Mouse (Mus musculus): ENCODE measurements around the gene Rreb1. TPM values are rescaled to one million over a fixed set of nuclear protein-coding genes. Genes with fewer than 3 reads are reported as not detected.

Gene Rreb1
- polyA plus RNA-seq, 1 experiment from 2014 or later = 6.3 TPM

DNA sequence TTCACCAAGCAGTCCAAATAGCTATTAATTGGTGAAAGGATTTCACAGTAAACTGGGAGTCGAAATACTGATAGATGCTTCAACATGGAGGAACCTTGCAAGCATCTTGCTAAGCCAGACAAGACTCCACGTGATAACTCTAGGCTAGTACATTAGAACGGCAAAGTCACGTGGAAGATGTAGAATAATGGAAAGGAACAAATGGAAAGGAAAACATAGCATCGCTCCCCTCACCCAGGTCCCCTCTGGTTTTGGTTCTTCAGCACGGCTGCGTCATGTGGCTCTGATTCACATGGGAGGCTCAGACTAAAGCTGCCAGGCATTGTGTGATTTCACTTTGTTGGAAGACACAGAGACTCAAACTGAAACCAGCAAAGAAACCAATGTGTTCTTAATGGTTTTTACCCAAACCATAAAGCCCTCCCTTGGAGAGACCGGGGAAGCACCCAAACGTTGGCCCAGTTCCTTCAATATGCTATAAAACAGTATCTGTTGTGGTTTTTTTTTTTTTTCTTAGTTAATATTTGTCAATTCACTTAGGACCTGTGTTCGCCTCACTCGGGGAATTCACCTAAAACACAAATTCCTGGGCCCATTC lies 14.6 kb downstream of the Rreb1 start:
- WGBS = 90% methylated on average over 11 of the region's 11 CpGs
- no peaks in the 10 kb centered on the region for H3K27me3 ChIP-seq (ENCODE audit: control insufficient read depth, insufficient read depth, low read length)
- no peaks in the 10 kb centered on the region for H3K36me3 ChIP-seq (ENCODE audit: control insufficient read depth, insufficient read depth, low read length)
- H3K4me2 ChIP-seq (ENCODE audit: low read depth, low read length, severe bottlenecking) = no peak overlapping the region
- no peak overlapping the region for H3K4me3 ChIP-seq (ENCODE audit: low read depth, low read length)
- no peaks in the 10 kb centered on the region for H3K9me3 ChIP-seq (ENCODE audit: control insufficient read depth, low read length)
- H3K27ac ChIP-seq (ENCODE audit: low read depth, low read length) = no peak overlapping the region
- no peaks in the 10 kb centered on the region for H3K4me1 ChIP-seq (replicated peaks; ENCODE audit: control insufficient read depth, insufficient read depth, low read length)
- DNase-seq (ENCODE audit: low spot score) (no peak), ATAC-seq (replicated peaks; ENCODE audit: low FRiP score) (no peak)
- no peak overlapping the region for H3K9ac ChIP-seq (ENCODE audit: low read length)

DNA sequence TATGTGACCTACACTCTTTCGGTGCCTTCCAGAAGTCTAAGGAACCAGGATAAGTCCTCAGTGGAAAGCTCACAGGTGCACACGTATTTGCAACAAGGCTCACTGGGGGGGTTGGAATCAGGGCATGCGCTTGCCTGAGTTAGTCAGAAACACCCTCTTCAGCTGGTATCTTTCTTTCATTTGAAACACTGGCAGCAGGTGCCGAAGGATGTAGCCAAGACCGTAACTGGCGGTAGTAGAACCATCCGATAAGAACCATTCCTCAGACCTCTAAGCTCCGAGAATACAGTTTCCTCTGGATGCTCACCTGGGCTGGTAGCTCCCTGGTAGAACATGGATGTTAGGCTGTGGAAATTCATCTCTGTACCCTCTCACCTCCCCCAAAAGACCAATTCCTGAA lies 20.6 kb downstream of the Rreb1 start:
- H3K36me3 ChIP-seq (ENCODE audit: control insufficient read depth, insufficient read depth, low read length) = no peaks in the 10 kb centered on the region
- ATAC-seq (replicated peaks; ENCODE audit: low FRiP score) (no peak), DNase-seq (ENCODE audit: low spot score) (no peak)
- peaks cover 5% of the 10 kb centered on the region for H3K4me1 ChIP-seq (replicated peaks; ENCODE audit: control insufficient read depth, insufficient read depth, low read length)
- H3K4me3 ChIP-seq (ENCODE audit: low read depth, low read length) = no peak overlapping the region
- no peaks in the 10 kb centered on the region; the same call in 1 of the 2 replicates for H3K27me3 ChIP-seq (ENCODE audit: control insufficient read depth, insufficient read depth, low read length)
- H3K9me3 ChIP-seq (ENCODE audit: control insufficient read depth, low read length) = no peaks in the 10 kb centered on the region
- WGBS = 97% methylated on average over 8 of the region's 8 CpGs
- H3K9ac ChIP-seq (ENCODE audit: low read length) = no peak overlapping the region
- H3K4me2 ChIP-seq (ENCODE audit: low read depth, low read length, severe bottlenecking) = no peak overlapping the region
- no peak overlapping the region for H3K27ac ChIP-seq (ENCODE audit: low read depth, low read length)

DNA sequence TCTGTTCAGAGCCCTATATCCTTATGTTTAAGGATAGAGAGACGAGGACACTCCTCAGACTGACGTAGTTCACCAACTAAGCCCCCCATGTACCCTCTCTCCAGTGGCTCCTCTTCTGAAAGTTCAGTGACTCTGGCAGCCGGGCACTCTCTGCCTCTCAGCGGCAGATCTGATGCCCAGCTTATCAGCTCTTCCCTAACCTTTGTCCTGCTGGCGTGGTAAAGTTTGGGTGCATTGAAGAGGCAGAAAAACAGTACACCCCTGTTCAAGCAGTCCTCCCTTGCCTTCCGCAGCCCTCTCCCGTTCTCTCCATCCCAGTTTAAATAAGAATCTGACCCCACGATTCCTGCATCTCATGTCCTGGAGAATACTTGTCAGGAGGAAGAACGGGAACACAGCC lies 21.2 kb downstream of the Rreb1 start:
- Histone ChIP-seq H3K27ac (ENCODE audit: low read depth, low read length) (no peak overlapping the region), H3K4me2 (ENCODE audit: low read depth, low read length, severe bottlenecking) (no peak overlapping the region), H3K36me3 (ENCODE audit: control insufficient read depth, insufficient read depth, low read length) (no peaks in the 10 kb centered on the region), H3K9me3 (ENCODE audit: control insufficient read depth, low read length) (no peaks in the 10 kb centered on the region), H3K4me1 (replicated peaks; ENCODE audit: control insufficient read depth, insufficient read depth, low read length) (peaks cover 5% of the 10 kb centered on the region), H3K9ac (ENCODE audit: low read length) (no peak overlapping the region), H3K27me3 (ENCODE audit: control insufficient read depth, insufficient read depth, low read length) (no peaks in the 10 kb centered on the region; the same call in 1 of the 2 replicates), H3K4me3 (ENCODE audit: low read depth, low read length) (no peak overlapping the region)
- WGBS = 90% methylated on average over 9 of the region's 9 CpGs
- ATAC-seq (replicated peaks; ENCODE audit: low FRiP score) = no peak
- no peak for DNase-seq (ENCODE audit: low spot score)

DNA sequence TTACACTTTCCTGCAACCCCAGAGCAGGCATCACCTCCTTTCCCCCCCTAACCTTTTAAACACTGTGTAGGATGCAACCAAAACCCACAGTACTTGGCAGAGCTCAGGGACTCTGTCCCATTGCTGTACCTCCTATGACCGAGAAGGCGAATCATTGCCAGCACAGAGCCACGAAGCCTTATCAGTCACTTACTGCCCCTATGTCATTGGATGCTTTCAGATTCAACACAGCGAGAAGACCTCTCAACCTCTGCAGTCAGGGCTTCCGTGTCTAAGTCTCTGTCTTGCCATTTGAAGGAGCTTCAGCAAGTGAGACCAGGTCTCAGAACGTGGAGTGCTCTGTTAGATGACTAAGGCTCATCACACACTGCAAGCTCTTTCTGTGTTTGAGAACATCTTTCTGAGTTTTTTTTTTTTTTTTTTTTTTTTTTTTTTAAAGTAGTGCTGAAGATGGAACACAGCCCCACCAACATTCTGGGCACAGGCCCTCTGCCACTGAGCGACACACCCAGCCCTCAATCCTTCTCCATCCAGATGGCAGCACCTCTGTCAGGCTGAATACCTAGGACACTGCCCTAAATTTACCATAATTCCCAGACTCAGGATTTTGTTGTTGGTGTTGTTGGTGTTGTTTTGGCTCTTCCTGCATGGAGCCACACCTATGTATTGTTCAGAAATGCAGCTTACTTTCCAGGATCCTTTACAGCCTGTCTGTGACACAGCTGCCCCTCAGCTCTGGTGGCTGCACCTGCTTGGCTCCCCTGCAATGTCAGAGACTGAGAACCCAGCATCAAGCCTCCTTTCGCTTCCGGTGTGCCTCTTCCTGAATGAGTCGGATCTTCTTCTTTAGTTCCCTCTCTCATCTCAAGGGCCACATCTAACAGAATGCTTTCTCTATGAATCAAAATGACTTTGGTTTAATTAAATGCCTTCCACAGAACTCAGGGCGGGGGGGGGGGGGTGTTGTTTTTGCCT lies 23.2 kb downstream of the Rreb1 start:
- H3K9ac ChIP-seq (ENCODE audit: low read length) = no peak overlapping the region
- H3K9me3 ChIP-seq (ENCODE audit: control insufficient read depth, low read length) = no peaks in the 10 kb centered on the region
- H3K4me3 ChIP-seq (ENCODE audit: low read depth, low read length) = no peak overlapping the region
- WGBS = 57% methylated on average over 11 of the region's 11 CpGs
- DNase-seq (ENCODE audit: low spot score) (no peak), ATAC-seq (replicated peaks; ENCODE audit: low FRiP score) (no peak)
- no peak overlapping the region for H3K27ac ChIP-seq (ENCODE audit: low read depth, low read length)
- no peak overlapping the region for H3K4me2 ChIP-seq (ENCODE audit: low read depth, low read length, severe bottlenecking)
- H3K4me1 ChIP-seq (replicated peaks; ENCODE audit: control insufficient read depth, insufficient read depth, low read length) = peaks cover 5% of the 10 kb centered on the region
- no peaks in the 10 kb centered on the region for H3K36me3 ChIP-seq (ENCODE audit: control insufficient read depth, insufficient read depth, low read length)
- no peaks in the 10 kb centered on the region; the same call in 1 of the 2 replicates for H3K27me3 ChIP-seq (ENCODE audit: control insufficient read depth, insufficient read depth, low read length)

GRCm38 (mm10) chr13:37802246-37803003 lies 24.2 kb downstream of the Rreb1 start:
- 11% methylated on average over 6 of the region's 6 CpGs for WGBS
- ATAC-seq (replicated peaks; ENCODE audit: low FRiP score) (no peak), DNase-seq (ENCODE audit: low spot score) (peak; percentile 60)
- Histone ChIP-seq H3K4me1 (replicated peaks; ENCODE audit: control insufficient read depth, insufficient read depth, low read length) (peaks cover 5% of the 10 kb centered on the region), H3K27ac (ENCODE audit: low read depth, low read length) (no peak overlapping the region), H3K27me3 (ENCODE audit: control insufficient read depth, insufficient read depth, low read length) (no peaks in the 10 kb centered on the region; the same call in 1 of the 2 replicates), H3K4me3 (ENCODE audit: low read depth, low read length) (no peak overlapping the region), H3K4me2 (ENCODE audit: low read depth, low read length, severe bottlenecking) (no peak overlapping the region), H3K36me3 (ENCODE audit: control insufficient read depth, insufficient read depth, low read length) (no peaks in the 10 kb centered on the region), H3K9me3 (ENCODE audit: control insufficient read depth, low read length) (no peaks in the 10 kb centered on the region), H3K9ac (ENCODE audit: low read length) (no peak overlapping the region)

GRCm38 (mm10) chr13:37803244-37803643 lies 25.0 kb downstream of the Rreb1 start:
- DNase-seq (ENCODE audit: low spot score) = no peak
- no peak for ATAC-seq (replicated peaks; ENCODE audit: low FRiP score)
- 87% methylated on average over 5 of the region's 5 CpGs for WGBS

GRCm38 (mm10) chr13:37804023-37804422 lies 25.8 kb downstream of the Rreb1 start:
- peaks cover 5% of the 10 kb centered on the region for H3K4me1 ChIP-seq (replicated peaks; ENCODE audit: control insufficient read depth, insufficient read depth, low read length)
- ATAC-seq (replicated peaks; ENCODE audit: low FRiP score) (no peak), DNase-seq (ENCODE audit: low spot score) (no peak)
- H3K4me3 ChIP-seq (ENCODE audit: low read depth, low read length) = no peak overlapping the region
- H3K27me3 ChIP-seq (ENCODE audit: control insufficient read depth, insufficient read depth, low read length) = no peaks in the 10 kb centered on the region; the same call in 1 of the 2 replicates
- 91% methylated on average over 5 of the region's 5 CpGs for WGBS
- H3K9ac ChIP-seq (ENCODE audit: low read length) = no peak overlapping the region
- H3K27ac ChIP-seq (ENCODE audit: low read depth, low read length) = no peak overlapping the region
- H3K9me3 ChIP-seq (ENCODE audit: control insufficient read depth, low read length) = no peaks in the 10 kb centered on the region
- no peaks in the 10 kb centered on the region for H3K36me3 ChIP-seq (ENCODE audit: control insufficient read depth, insufficient read depth, low read length)
- no peak overlapping the region for H3K4me2 ChIP-seq (ENCODE audit: low read depth, low read length, severe bottlenecking)

More at GRCm38 (mm10) chr13:37803244-37803643, 25.0 kb downstream of the Rreb1 start:
- Histone ChIP-seq H3K4me3 (ENCODE audit: low read depth, low read length) (no peak overlapping the region), H3K4me1 (replicated peaks; ENCODE audit: control insufficient read depth, insufficient read depth, low read length) (peaks cover 5% of the 10 kb centered on the region), H3K27ac (ENCODE audit: low read depth, low read length) (no peak overlapping the region), H3K9me3 (ENCODE audit: control insufficient read depth, low read length) (no peaks in the 10 kb centered on the region), H3K9ac (ENCODE audit: low read length) (no peak overlapping the region), H3K36me3 (ENCODE audit: control insufficient read depth, insufficient read depth, low read length) (no peaks in the 10 kb centered on the region), H3K4me2 (ENCODE audit: low read depth, low read length, severe bottlenecking) (no peak overlapping the region), H3K27me3 (ENCODE audit: control insufficient read depth, insufficient read depth, low read length) (no peaks in the 10 kb centered on the region; the same call in 1 of the 2 replicates)

DNA sequence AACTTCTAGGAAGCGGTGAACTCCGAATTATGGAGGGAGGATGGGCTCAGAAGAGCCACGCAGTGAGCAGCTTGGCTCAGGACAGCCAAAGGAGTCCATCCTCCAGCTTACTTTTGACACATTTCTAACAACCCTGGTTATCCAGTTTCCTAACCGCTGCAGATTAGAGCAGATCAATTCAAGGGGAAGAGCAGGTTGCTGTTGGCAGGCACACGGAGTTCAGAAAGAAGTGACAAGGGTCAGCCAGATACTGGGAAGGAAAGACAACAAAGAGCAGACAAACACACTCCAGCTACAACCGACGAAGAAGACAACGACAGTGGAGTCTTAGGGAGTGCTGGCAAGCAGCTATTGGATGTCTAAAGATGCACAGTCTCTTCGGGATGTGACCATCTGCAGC lies 36.8 kb downstream of the Rreb1 start:
- ATAC-seq (replicated peaks; ENCODE audit: low FRiP score) (no peak), DNase-seq (ENCODE audit: low spot score) (no peak)
- Histone ChIP-seq H3K9me3 (ENCODE audit: control insufficient read depth, low read length) (no peaks in the 10 kb centered on the region), H3K27ac (ENCODE audit: low read depth, low read length) (no peak overlapping the region), H3K4me2 (ENCODE audit: low read depth, low read length, severe bottlenecking) (no peak overlapping the region), H3K27me3 (ENCODE audit: control insufficient read depth, insufficient read depth, low read length) (no peaks in the 10 kb centered on the region), H3K9ac (ENCODE audit: low read length) (no peak overlapping the region), H3K4me3 (ENCODE audit: low read depth, low read length) (no peak overlapping the region), H3K36me3 (ENCODE audit: control insufficient read depth, insufficient read depth, low read length) (no peaks in the 10 kb centered on the region), H3K4me1 (replicated peaks; ENCODE audit: control insufficient read depth, insufficient read depth, low read length) (no peaks in the 10 kb centered on the region)
- WGBS = 81% methylated on average over 9 of the region's 9 CpGs
